Mouse (Mus musculus) forebrain, embryonic 16.5 days (tissue): ENCODE results near the gene Klf12. TPM values are rescaled to one million over a fixed set of nuclear protein-coding genes. Genes with fewer than 3 reads are reported as not detected.
A peak's percentile ranks its signal among the peaks of the same experiment; 100 is the strongest.

Experiments
- ATAC-seq: fragments of 200-750 bp; cut with Nextera tagmentation; 2 replicates; pipeline ENCODE4 v1.8.0; 2017; ENCODE audit warnings: mild to moderate bottlenecking, moderate library complexity
- H3K27ac ChIP-seq: fragments of 300-500 bp; sonication (generic); 2 replicates; pipeline ENCODE4 v1.5.1; 2014; ENCODE audit warnings: low read length, control low read depth
- H3K27me3 ChIP-seq: fragments of 300-500 bp; sonication (generic); replicated peaks from 2 replicates; pipeline ENCODE4 v1.6.1; 2014; ENCODE audit warnings: low read length; ENCODE audit not compliant: control insufficient read depth, insufficient read depth
- H3K36me3 ChIP-seq: fragments of 300-500 bp; sonication (generic); 2 replicates; pipeline ENCODE4 v1.6.1; 2014; ENCODE audit not compliant: control insufficient read depth, insufficient read depth
- H3K4me1 ChIP-seq: fragments of 300-500 bp; sonication (generic); replicated peaks from 2 replicates; pipeline ENCODE4 v1.6.1; 2014; ENCODE audit warnings: low read length; ENCODE audit not compliant: control insufficient read depth, insufficient read depth
- H3K4me2 ChIP-seq: fragments of 300-500 bp; sonication (generic); 2 replicates; pipeline ENCODE4 v1.6.1; 2014; ENCODE audit warnings: mild to moderate bottlenecking, low read length, control low read depth
- H3K4me3 ChIP-seq: fragments of 300-500 bp; sonication (generic); replicated peaks from 2 replicates; pipeline ENCODE4 v1.5.1; 2014; ENCODE audit warnings: mild to moderate bottlenecking, low read length, control low read depth
- H3K9ac ChIP-seq: fragments of 300-500 bp; sonication (generic); replicated peaks from 2 replicates; pipeline ENCODE4 v1.6.1; 2014; ENCODE audit warnings: low read depth, low read length, control low read depth
- H3K9me3 ChIP-seq: fragments of 300-500 bp; sonication (generic); 2 replicates; pipeline ENCODE4 v1.6.1; 2016; ENCODE audit warnings: low read length; ENCODE audit not compliant: control insufficient read depth
- WGBS: fragments of 180-500 bp; shearing (Covaris S2); extraction: QIAGEN DNeasy Blood & Tissue Kit; methylation state at CpG from one replicate; pipeline ENCODE4 v1.1.7; 2014; 5-methylcytosine and 5-hydroxymethylcytosine counted together
- polyA plus RNA-seq: library from polyadenylated mRNA; unstranded; fragments of >200 nt; fragmentation: Nextera tagmentation; extraction: Ambion mirVana; gene quantifications from 2 replicates; pipeline ENCODE4 v1.2.1, GENCODE M21; 2015

The Klf12 gene
- polyA plus RNA-seq, 1 experiment from 2014 or later, result 48.4 TPM

GRCm38 (mm10) chr14:99900902-99901301 is 383.6 kb downstream of the Klf12 start:
- WGBS, result 94% methylated on average over 3 of the region's 3 CpGs
- Histone ChIP-seq H3K4me2 (no peak overlapping the region), H3K27me3 (no peaks in the 10 kb centered on the region), H3K9me3 (no peaks in the 10 kb centered on the region), H3K4me1 (no peaks in the 10 kb centered on the region), H3K36me3 (no peaks in the 10 kb centered on the region), H3K9ac (no peak overlapping the region), H3K27ac (no peak overlapping the region), H3K4me3 (no peak overlapping the region)
- ATAC-seq, result no peak

DNA sequence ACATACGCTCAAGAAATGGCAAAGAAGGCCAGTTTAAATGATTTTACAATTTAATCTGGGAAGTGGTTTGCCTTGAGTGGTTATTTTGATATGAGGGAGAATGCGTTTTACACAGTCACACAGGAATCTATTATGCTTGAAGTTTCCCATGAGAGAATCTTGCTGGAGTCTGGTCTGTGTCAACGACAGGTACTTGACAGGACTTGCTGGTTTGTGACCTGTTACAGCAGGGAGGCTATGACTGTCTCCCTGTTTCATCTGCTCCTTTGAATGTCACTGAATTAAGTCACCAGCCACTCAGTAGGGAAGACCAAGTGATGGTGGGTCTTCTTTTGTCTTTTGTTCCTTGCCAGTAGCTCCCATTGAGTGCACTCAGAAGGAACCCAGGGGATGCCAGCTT is 385.6 kb downstream of the Klf12 start:
- Histone ChIP-seq H3K27me3 (no peaks in the 10 kb centered on the region), H3K9ac (no peak overlapping the region), H3K4me3 (no peak overlapping the region), H3K9me3 (no peaks in the 10 kb centered on the region), H3K4me1 (no peaks in the 10 kb centered on the region), H3K36me3 (no peaks in the 10 kb centered on the region), H3K4me2 (no peak overlapping the region), H3K27ac (no peak overlapping the region)
- ATAC-seq, result no peak
- 76% methylated on average over 3 of the region's 3 CpGs for WGBS

DNA sequence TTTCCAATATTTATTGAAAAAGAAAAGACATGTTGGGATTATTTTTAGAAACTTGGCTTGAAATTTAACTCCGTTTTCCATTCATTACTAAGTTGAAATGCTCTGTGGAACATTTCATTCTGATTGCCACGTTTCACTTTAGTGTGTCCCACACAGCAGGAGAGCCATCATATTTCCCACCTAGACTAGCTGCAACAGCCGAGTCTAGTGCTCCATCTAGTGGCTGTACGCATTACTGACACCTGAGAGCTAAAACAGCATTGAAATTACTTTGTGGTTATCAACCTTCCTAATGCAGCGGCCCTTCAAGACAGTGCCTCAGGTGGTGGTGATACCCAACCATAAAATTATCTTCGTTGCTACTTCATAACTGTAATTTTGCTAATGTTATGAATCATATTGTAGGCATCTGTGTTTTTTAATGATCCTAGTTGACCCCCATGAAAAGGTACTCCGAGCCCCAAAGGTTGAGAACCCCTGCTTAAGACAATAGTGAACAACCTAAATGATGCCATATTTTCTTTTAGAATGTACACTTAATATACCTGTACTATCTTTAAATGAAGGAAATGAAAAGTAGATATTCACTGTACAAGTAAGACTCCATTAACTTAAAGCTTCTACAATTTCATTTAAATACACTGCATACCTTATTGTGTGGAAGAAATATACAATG is 389.6 kb downstream of the Klf12 start:
- Histone ChIP-seq H3K4me1 (no peaks in the 10 kb centered on the region), H3K9me3 (no peaks in the 10 kb centered on the region), H3K9ac (no peak overlapping the region), H3K4me3 (no peak overlapping the region), H3K27me3 (no peaks in the 10 kb centered on the region), H3K4me2 (no peak overlapping the region), H3K36me3 (no peaks in the 10 kb centered on the region), H3K27ac (no peak overlapping the region)
- peak; percentile 83 for ATAC-seq
- 19% methylated on average over 7 of the region's 7 CpGs for WGBS

DNA sequence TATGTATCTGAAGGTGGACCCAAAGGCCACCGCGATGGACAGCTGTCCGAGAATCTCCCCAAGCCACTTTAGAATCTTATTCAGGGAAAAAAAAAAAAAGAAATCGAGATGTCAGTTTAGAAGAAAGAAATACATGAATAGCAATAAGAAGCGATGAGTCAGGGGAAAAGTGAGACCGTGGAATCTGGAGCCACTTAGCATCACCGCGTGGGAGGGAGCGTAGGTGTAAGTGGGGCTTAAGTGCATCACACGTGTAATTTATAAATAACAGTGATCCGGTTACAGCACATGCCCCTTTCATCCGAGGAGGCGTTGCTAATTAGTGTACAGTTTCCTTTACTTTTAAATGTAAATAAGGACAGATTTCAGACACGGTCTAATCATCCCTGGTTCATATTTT is 390.4 kb downstream of the Klf12 start:
- Histone ChIP-seq H3K27me3 (no peaks in the 10 kb centered on the region), H3K9ac (no peak overlapping the region), H3K27ac (no peak overlapping the region), H3K4me2 (no peak overlapping the region), H3K36me3 (no peaks in the 10 kb centered on the region), H3K4me1 (no peaks in the 10 kb centered on the region), H3K4me3 (no peak overlapping the region), H3K9me3 (no peaks in the 10 kb centered on the region)
- no peak for ATAC-seq
- 65% methylated on average over 14 of the region's 14 CpGs for WGBS

- Histone ChIP-seq H3K4me2 (no peak overlapping the region), H3K27ac (no peak overlapping the region), H3K4me3 (no peak overlapping the region), H3K9me3 (no peaks in the 10 kb centered on the region), H3K9ac (no peak overlapping the region), H3K36me3 (no peaks in the 10 kb centered on the region), H3K27me3 (no peaks in the 10 kb centered on the region), H3K4me1 (no peaks in the 10 kb centered on the region)
- ATAC-seq, result no peak
- WGBS, result 86% methylated on average over 2 of the region's 2 CpGs
Observed at GRCm38 (mm10) chr14:99886503-99886902, 398.0 kb downstream of the Klf12 start.

GRCm38 (mm10) chr14:99885562-99885961 is 398.9 kb downstream of the Klf12 start:
- H3K27me3 ChIP-seq, result no peaks in the 10 kb centered on the region
- H3K4me3 ChIP-seq, result no peak overlapping the region
- 85% methylated on average over 2 of the region's 2 CpGs for WGBS
- no peak overlapping the region for H3K4me2 ChIP-seq
- H3K9me3 ChIP-seq, result no peaks in the 10 kb centered on the region
- ATAC-seq, result no peak
- H3K9ac ChIP-seq, result no peak overlapping the region
- no peaks in the 10 kb centered on the region for H3K36me3 ChIP-seq
- H3K27ac ChIP-seq, result no peak overlapping the region
- no peaks in the 10 kb centered on the region for H3K4me1 ChIP-seq

DNA sequence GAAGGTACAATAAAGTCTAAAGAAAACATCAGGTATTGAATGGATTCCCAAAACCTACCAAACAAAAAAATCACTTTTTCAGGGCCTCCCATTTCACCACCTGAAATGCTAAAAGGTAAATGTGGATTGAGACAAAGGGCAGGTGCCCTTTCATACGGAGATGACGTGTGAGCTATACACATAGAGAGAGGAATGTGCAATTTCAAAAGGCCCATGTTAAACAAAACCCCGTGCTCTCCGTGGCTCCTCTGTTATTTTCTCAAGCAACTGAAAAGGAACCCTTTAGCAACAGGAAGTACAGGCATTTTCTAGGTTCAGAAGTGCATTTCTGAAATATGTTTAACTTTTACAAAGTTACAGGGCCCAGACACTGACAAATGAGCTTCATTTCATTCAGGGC is 399.4 kb downstream of the Klf12 start:
- no peak for ATAC-seq

GRCm38 (mm10) chr14:99876791-99877578 is 407.5 kb downstream of the Klf12 start:
- H3K9ac ChIP-seq, result no peak overlapping the region
- H3K4me2 ChIP-seq, result no peak overlapping the region
- no peaks in the 10 kb centered on the region for H3K27me3 ChIP-seq
- no peak overlapping the region for H3K27ac ChIP-seq
- H3K4me3 ChIP-seq, result no peak overlapping the region
- 74% methylated on average over 5 of the region's 5 CpGs for WGBS
- ATAC-seq, result no peak
- H3K9me3 ChIP-seq, result peaks cover 5% of the 10 kb centered on the region; the same call in 1 of the 2 replicates
- H3K4me1 ChIP-seq, result peaks cover 3% of the 10 kb centered on the region; the same call in 1 of the 2 replicates
- 0 out of 2 replicates have a peak, but pooled peaks cover 5% of the 10 kb centered on the region for H3K36me3 ChIP-seq

More for the DNA sequence above, 399.4 kb downstream of the Klf12 start:
- 38% methylated on average over 4 of the region's 4 CpGs for WGBS
- no peaks in the 10 kb centered on the region for H3K4me1 ChIP-seq
- H3K27me3 ChIP-seq, result no peaks in the 10 kb centered on the region
- no peaks in the 10 kb centered on the region for H3K9me3 ChIP-seq
- H3K4me3 ChIP-seq, result no peak overlapping the region
- H3K27ac ChIP-seq, result no peak overlapping the region
- no peak overlapping the region for H3K4me2 ChIP-seq
- no peaks in the 10 kb centered on the region for H3K36me3 ChIP-seq
- no peak overlapping the region for H3K9ac ChIP-seq

DNA sequence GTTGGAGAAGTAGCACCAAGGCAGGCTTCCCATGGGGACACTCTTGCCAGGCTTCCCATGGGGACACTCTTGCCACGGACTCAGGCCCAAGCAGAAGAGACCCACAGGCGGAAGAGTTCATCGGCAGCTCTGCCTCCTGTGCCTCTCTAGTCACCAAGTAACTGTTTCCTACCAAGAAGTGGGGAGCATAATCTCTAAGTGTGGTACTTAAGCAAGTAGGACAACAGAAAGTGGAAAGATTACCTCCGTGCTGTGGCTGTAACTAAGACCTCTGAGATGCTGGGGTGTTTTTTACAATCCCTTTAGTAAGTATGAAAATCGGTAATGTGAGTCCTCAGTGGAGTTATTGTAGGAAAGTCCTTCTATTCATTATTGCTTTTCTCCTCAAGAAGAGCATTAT is 410.8 kb downstream of the Klf12 start:
- Histone ChIP-seq H3K4me2 (no peak overlapping the region), H3K9ac (no peak overlapping the region), H3K4me1 (peaks cover 3% of the 10 kb centered on the region; the same call in 1 of the 2 replicates), H3K9me3 (peaks cover 5% of the 10 kb centered on the region; the same call in 1 of the 2 replicates), H3K36me3 (0 out of 2 replicates have a peak, but pooled peaks cover 5% of the 10 kb centered on the region), H3K4me3 (no peak overlapping the region), H3K27me3 (no peaks in the 10 kb centered on the region), H3K27ac (no peak overlapping the region)
- ATAC-seq, result no peak
- WGBS, result 86% methylated on average over 5 of the region's 5 CpGs
